Mouse (Mus musculus): ENCODE data around the gene Ephx1.

GRCm38 (mm10) chr1:180957989-180958388, 62.7 kb downstream of the Ephx1 start:
- TF ChIP-seq EP300 (IDR thresholded peaks at IDR 0.05; ENCODE audit: low read depth): no peak
- no peak for TF ChIP-seq CTCF (IDR thresholded peaks at IDR 0.05; ENCODE audit: low read depth)
